Mouse (Mus musculus) left cerebral cortex, adult 6 months (tissue): ENCODE measurements around the gene Jade3. TPM values are rescaled to one million over a fixed set of nuclear protein-coding genes. Genes with fewer than 3 reads are reported as not detected.

Experiments
- long read RNA-seq, 2 experiments: library from polyadenylated mRNA; unstranded; transcript quantifications; one replicate each; pipeline ENCODE4 v2.0.0; 2019 to 2020
- polyA plus RNA-seq: library from polyadenylated mRNA; unstranded; fragments of <200 nt; fragmentation: Nextera tagmentation; gene quantifications from 2 replicates; pipeline ENCODE4 v1.2.3, GENCODE M21; 2021

The Jade3 gene
- polyA plus RNA-seq: 0.79 and 1.0 TPM in 2 replicates
- long read RNA-seq, experiment 1, partial matches to known transcripts: 1 of 10 reads
- long read RNA-seq, experiment 1, other reads (novel, unspliced or antisense): 9 of 10 reads
- long read RNA-seq, experiment 2, partial matches to known transcripts: 0 of 4 reads
- long read RNA-seq, experiment 2, other reads (novel, unspliced or antisense): 4 of 4 reads

DNA sequence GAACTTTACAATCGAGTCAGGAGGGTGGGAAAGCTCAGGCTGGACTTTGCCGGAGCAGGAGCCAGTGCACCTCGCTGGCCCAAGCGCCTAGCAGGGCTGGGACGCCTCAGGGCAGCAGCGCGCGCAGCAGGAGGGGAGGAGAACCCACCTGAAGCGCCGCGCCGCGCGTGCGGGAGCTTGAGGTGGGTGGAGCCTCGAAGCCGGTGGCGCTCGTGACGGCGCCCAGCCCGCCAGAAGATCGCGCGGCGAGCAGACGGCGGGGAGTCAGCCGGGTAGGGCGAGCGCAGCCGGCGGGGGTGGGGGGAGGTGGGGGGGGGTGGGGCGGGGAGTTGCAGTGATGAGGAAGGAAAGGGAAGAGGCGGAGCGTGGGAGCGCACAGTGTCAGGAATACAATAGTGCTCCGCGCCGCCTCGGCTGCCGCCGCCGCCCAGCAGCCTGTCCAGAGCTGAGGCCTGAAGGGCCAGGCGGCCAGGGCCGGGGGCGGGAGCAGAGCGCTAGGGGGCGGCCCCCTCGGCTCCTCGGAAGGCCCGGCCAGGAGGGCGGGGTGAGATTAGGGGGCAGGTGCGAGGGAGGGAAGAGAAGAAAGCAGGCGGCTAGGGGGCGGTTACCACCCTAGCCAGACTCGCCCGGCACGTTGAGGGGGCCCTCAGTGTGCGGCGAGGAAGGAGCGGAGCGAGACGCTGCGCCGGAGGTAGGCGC lies at the start of gene Jade3:
TSS of gene Jade3 (plus strand) at position 549 of the 699 bp plus-strand sequence.

DNA sequence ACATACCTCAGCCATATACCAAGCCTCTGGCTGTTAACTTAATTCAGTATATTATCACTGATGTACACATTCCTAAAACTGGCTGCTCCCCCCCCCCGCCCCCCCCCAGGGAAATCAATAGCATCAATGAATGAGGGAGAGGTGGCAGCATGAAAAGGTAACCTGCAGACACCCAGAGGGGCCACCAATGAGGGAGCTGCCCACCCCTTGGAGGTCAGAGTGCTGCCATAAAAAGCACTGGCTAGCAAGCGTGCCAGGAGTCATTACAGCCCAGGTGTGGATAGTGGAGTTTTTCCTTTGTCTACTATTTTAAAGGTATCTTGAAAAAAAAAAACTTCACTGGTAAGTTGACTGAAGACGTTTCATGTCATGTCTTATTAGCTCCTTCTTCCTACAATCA lies 124.0 kb downstream of the Jade3 start, which contains the start of gene Rgn:
TSS of gene Rgn (plus strand) at position 256 of the 400 bp plus-strand sequence.

Other genes with a start within 250 kb of the Jade3 start
- 10.0 and 12.0 TPM in 2 replicates for gene Slc9a7, start 133.9 kb upstream of the Jade3 start, polyA plus RNA-seq
- gene Rp2, start 61.2 kb upstream of the Jade3 start, polyA plus RNA-seq: 3.5 and 4.9 TPM in 2 replicates
- gene Rgn, start 124.1 kb downstream of the Jade3 start, polyA plus RNA-seq: 0.15 and 0.16 TPM in 2 replicates
- 20.2 and 23.0 TPM in 2 replicates for gene Rbm10, start 191.8 kb downstream of the Jade3 start, polyA plus RNA-seq
- 405 and 414 TPM in 2 replicates for gene Ndufb11, start 191.9 kb downstream of the Jade3 start, polyA plus RNA-seq
- 108 and 116 TPM in 2 replicates for gene Uba1, start 232.6 kb downstream of the Jade3 start, polyA plus RNA-seq